Mouse (Mus musculus) v-Abl transformed pro-B cells (cell line): ENCODE results near the gene Myo1d.

Source experiments
- in situ Hi-C, 2 experiments: fragments of 400-800 bp; cut with MboI; formaldehyde crosslinking; loops; one replicate each; pipeline ENCODE4 v1.15.1; 2025; ENCODE audit not compliant: unreplicated experiment in 2 of 2

Gene Myo1d

DNA sequence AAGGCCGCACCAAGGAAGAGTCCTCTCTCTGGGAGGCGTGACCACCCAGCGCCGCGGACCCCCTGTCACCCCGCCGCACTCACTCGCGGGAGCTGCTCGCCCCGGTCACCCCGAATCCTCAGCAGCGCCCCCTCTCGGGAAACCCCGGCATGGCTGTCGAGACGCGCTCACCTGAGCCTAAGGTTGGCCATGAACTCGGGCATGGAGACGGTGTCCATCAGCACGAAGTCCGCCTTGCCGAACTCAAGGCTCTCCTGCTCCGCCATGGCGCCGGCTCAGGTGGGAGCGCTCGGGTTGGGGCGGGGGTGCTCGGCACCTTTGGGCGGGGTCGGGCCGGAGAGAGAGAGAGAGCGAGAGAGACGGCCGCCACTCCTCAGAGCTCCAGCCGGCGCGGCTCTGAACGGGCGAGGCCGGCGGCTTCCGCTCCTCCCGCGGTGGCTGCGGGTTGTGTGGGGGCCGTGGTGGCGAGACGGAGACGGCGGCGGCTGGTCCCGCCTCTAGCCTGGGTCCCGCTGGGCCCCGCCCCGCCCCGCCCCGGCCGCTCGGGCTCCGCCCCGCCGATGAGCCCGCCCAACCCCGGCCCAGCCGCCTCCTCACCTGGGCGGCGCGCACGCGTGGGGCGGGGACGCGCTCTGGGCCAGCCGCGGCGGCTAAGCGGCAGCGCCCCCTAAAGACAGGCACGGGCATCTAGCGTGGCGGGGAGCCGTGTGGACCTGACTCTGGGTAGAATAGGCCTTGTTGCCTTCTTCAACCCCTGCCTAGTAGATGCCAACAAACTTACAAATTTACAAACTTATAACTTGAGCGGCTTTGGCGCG, at the start of gene Myo1d:
Myo1d (minus strand) TSS at position 499 of the 818 bp plus-strand sequence.
- in situ Hi-C loops = loop anchor here (5.0 kb wide), 2 partner anchors 38 to 82 kb away; no protein-coding TSS in a partner anchor

DNA sequence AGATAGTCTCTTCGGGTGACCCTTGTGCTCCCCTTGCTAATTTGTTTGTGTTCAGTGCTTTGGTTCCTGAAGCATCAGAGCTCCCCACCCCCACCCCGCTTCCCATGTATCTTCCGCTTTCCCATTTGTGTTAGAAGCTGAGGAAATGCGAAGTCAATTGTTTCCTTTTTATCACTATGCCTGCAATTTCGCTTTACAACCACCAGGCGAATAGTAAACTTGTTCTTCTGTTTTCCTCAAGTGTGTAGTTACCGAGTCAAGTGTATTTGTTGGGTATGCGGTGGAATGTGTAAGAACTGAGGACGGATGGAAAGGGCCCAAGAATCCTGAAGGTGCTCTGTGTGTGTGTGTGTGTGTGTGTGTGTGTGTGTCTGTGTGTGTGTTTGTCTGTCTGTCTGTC, 42.0 kb upstream of the Myo1d start:
- in situ Hi-C loops = loop anchor here in 1 of 2 experiments (10.0 kb wide), 1 partner anchor 1353 kb away; no protein-coding TSS in a partner anchor

DNA sequence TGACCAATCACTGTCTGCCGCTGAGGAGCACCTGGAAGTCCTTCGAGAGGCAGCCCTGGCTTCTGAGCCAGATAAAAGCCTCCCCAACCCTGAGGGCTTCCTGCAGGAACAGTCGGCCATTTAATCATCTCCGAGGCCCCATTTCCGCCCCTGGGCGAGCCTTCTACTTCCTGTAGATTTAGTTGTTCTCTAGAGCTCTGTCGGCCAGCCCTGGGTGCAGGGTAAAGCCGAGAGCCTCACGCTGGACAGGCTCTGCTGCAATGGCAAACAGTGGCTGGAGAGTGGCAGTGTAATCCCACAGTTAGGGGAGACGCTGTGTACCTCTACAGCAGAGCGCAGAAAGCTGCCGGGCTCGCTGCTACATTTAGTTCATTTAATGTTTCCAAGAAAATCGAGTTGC, 41.5 kb upstream of the Myo1d start:
- in situ Hi-C loops = loop anchor here in 1 of 2 experiments (10.0 kb wide), 1 partner anchor 1354 kb away; no protein-coding TSS in a partner anchor

DNA sequence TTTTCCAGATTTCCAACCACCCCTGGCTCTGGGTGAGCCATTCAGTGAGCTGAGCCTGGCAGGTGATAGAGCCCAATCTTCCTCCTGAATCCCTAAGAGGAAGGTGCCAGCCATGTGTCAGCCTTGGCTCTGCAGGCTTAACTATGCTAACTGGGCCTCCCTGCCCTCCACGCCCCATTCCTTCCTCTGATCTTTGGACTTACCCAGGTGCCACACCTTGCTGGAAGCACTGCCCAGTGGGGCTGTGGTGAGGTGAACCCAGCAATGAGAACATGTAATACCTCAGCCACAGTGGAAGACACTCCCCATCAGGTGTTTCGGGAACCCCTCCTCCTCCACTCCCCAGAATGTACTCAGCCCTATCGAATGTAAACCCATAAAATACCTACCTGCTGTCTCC, 40.3 kb upstream of the Myo1d start:
- in situ Hi-C loops = loop anchor here in 1 of 2 experiments (10.0 kb wide), 1 partner anchor 1355 kb away; no protein-coding TSS in a partner anchor

DNA sequence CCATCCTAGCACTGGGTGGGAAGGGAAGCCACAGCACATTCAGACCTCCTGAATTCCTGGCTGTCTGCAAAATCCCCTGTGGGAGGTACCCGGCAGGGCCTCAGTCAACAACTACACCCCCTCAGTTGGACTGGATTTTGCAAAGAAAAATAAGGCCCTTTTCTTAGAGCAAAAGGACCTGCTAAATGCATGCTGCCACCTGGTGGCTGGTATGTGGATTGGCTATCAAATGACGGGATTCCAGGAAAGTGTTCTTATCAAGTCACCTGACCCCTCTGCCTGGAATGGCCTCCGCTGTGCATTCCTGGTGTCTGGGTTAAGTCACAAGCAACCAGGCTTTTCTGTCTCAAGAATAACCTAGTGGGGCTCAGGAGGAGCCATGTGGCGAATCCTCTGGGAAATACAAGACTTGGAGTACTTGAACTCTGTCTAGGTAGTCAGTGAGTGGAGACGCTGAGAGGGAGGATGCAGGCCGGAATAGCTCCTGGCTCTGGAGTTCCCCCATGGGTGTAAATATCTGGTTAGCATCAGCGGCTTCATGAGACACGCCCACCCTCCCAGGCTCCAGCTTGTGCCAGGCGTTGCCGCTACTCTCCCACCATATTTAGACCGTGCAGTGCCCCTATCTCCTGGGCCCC, 38.4 kb upstream of the Myo1d start:
- in situ Hi-C loops = loop anchor here (5.0 to 10.0 kb wide), 3 partner anchors 36 to 383 kb away; partner anchors contain the start of gene Myo1d (in 2 of the 2)

DNA sequence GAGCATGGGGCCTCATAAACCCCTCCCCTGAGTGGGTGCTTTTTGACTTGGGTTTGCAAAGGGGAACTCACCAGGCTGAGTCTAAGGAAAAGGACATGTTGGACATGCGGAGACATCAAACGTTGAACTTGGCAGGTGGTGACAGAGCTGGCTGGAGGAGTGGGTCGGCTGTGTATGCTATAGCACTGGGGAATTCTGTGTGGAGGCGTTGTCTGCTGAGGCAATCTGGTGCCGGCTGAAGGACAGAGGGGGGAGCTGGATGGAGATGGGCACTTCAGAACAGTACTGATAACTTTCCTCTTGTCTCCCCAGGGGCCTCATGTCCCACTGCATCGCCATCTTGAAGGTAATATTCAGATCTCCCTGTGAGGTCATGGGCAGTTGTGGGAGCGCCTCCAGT, 35.5 kb upstream of the Myo1d start:
- in situ Hi-C loops = loop anchor here (5.0 to 10.0 kb wide), 3 partner anchors 33 to 381 kb away; partner anchors contain the start of gene Myo1d (in 2 of the 2)

DNA sequence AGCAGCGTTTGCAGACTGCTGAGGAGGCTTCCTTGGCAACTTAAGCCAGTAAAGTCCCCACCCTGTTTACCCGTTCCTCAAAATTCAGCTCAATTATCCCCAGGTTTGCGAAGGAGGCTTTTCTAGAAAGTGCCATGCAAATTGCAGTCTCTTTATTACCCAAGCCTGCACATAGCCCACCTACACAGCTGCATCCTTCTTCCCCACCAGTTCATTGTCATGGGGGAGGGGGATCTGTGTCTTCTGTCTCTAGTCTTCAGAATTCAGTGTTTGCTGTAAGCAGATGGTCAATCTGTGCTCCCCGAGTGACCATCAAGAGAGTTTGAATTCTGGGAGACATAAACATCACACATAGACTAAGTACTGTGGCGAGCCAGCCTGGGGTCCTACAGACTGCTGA, 31.3 kb upstream of the Myo1d start:
- in situ Hi-C loops = loop anchor here in 1 of 2 experiments (5.0 to 10.0 kb wide), 2 partner anchors 114 to 376 kb away; no protein-coding TSS in a partner anchor

DNA sequence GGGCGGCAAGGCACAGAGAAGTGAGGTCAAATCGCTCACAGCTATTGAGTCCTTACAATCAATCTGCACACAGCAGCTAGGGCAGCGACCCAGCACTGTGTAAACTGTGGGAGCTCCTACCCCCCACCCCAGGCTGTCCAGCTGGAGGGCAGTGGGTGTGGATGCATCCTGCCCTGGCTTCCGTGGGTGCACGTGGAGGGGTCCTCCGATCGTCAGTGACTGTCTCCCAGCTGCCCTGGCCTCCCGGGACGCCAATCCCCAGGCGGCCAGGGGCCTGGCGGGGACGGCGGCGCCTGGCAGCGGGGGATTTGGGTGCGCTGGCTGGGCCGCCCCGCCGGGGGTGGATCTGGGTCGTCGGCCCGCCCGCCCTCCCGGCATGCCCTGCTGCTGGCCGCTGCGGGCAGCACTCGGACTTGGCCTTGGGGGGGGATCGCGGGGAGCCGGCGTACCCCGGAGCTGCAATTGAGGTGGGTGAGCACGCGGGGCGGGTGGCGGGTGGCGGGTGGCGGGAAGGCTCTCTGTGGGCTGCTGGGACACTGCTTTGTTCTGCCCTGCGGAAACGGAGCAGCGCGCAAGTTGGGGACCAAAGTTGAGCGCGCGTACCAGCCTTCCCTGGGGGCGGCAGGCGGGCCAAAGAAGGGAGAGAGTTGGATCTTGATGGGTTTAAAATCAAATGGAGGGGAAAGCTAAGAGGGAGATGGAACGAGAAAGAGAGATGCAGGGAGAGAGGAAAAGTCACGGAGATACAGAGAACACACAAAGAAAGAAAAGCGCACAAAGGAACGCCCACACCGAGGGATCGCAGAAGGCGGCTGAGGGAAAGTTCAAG, 30.4 kb upstream of the Myo1d start, which contains the start of gene Tmem98:
Tmem98 (plus strand) TSS at position 183 of the 829 bp plus-strand sequence.
- in situ Hi-C loops = loop anchor here in 1 of 2 experiments (5.0 to 10.0 kb wide), 2 partner anchors 113 to 375 kb away; no protein-coding TSS in a partner anchor

DNA sequence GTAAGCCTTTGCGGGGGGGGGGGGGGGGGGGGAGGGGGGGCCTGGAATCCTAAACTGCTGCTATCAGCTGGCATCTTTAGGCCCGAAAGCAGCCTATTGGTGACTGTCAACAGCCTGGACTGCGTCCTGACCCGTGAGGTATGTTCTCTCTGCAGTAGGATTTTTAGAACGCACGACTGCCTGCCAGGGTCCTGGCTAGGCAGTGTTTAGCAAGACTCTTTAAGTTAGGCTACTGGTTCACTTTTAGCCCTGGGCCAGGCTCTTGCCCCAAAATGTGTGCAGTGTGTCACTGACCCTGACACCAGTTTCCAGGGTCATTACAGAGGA, 29.8 kb upstream of the Myo1d start:
- in situ Hi-C loops = no loop called here

DNA sequence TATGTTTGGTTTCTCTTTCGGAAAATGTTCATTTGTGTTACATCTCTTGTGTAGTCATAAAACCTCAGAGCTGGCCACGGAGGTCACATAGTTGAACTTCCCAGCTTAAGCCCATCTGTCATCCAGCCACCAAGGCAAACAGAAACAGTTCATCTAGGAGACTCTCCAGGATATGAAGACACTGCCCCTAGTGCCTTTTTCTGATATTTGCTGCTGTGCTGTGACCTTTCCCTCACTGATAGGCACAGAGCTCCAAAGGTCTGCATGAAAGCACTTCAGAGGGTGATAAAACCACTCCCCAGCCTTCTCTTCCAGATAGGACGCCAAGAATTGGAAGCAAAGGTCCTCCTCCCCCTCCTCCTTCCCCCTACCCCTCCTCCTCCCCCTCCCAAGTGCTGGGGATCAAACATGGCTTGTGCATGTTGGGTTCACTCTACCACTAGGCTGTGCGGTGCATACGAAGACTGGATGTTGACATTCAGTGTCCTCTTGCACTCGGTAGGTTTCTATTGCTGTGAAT, 28.8 kb upstream of the Myo1d start:
- in situ Hi-C loops = no loop called here

DNA sequence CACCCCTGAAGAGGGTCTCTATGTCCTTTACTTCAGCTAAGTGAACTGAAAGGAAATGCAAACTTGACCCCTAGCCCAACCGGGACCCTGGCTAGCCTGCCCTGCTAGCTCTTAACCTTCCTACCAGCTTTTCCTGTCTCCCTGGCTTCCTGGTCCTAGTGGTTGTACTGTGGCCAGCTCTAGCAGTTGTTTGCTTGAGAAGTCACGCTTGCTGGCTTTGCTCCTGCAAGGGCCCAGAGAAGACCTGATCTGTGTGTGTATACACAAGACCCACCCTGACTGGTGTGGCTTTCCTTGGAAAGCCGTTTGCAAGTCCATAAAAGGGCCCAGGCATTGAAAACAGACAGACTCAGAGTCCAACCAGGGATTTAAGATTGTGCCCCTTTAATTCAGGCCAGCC, 22.9 kb upstream of the Myo1d start:
- in situ Hi-C loops = no loop called here

DNA sequence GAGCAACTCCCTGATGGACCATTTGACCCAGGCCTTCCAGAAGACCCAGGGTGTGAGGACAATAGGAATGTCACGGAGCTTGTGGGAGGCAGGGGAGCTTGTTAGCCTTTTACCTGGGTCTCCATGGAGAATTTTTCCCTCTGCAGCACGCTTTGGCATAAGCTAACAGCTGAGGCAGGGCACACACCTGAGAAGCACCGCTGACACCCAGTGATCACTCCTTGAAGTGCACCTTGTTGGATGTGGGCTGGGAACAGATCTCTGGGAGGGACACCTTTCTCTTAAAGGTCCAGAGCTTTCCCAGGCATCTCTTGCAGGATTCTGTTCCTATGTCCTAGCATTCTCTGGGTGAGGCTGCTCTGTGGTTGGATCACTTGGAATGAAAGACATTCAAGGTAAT, 20.2 kb upstream of the Myo1d start:
- in situ Hi-C loops = no loop called here

DNA sequence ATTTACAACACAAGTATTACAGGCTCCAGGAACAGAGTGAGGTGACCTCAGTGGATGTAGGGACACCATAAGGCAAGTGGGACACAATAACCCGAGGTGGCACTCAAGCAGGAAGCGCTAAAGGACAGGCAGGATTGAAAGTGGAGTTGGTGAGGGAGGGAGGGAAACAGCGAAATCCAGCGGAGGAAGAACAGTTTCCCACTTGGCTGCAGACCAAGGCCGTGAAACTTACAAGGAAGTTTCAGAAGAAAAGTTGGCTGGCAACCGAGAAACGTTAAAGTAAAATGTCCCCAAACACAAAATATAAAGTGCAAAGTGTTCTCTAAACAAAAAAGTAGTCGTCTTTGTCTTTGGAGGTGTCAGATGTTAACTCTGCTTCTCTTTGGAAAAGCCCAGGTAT, 15.6 kb upstream of the Myo1d start:
- in situ Hi-C loops = no loop called here

DNA sequence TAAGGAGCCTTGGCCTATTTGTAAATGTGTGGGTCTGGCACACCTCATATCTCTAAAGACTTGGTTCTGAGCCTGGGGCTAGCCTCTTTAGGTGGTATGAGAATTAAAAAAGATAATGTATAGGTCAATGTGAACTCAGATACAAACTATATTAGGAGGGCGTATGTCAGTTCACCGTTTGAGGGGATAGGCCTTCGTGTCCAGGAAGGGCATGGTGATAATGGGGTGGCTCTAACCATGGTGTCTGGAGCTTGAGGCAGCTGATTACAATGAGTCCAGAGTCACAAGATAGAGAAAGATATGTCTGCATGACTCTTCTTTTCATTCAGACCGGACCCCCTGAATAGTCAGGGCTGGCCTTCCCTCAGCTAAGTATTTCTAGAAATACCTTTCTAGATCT, 14.5 kb upstream of the Myo1d start:
- in situ Hi-C loops = no loop called here

DNA sequence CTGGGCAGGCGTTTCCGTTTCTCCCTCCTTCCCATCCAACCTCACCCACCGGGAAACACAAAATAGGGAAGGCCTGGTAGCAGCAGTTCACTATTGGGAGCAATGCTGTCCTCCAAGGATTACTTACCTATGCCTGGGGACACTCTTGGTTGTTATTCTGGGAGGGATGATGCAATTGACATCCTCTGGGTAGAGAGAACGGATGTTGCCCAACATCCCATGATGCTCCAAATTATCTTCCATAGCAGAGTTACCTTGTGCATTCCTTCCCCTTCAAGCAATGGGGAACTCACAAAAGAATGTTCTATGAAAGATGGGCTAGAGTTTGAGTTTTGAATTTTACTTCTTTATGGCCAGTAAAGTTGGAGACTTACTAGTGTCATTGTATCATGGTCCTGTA, 13.6 kb upstream of the Myo1d start:
- in situ Hi-C loops = no loop called here

DNA sequence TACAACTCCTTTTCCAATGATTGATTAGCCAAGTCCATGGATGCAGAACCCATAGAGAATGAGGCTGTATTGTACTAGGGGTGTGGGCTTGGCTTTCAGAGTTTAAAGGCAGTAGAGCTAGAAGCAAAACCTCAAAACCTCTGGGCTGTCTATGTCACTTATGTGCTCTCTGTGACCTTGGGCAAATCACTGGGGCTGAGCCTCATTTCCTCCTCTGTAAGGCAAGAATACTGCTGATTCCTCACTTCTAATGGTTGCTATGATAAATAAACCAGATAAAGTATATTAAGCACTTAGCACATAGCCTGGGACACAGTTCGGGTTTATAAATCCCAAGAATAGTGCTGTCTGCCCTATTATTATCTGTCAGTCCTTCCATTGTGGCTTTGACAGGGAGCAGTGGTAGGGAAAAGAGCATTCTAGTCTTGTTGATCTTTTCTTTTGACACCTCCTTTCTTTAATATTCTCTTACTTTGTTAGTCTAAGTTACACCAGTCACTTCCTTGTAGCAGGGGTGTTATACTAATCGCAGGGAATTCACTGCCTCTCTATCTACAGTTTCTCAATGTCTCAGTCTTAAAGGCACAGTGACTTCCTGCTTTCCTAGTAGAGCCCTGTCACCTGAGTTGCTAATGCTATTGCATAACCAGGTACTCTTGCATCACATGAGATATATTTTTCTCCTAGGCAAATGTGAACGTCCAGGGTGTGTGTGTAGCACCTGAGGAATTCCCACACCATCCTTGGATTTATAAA, 12.0 kb upstream of the Myo1d start:
- in situ Hi-C loops = no loop called here

DNA sequence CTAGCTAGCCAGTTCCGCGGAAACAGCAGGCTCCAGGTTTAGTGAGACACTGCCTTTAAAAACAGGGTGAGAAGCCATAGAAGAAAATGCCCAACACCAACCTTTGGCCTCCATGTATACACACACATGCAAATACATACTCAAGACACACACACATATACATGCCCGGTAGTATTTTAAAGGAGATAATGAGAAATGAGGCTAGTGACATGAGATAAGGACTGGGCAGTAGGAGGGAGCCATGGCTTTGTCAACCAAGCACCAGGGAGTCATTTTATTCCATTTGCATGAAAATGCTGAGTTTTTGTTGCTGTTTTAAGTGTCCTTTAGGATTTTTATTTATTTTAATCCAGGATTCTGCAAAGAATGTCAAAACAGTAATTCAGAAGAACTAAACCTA, 10.6 kb upstream of the Myo1d start:
- in situ Hi-C loops = no loop called here

DNA sequence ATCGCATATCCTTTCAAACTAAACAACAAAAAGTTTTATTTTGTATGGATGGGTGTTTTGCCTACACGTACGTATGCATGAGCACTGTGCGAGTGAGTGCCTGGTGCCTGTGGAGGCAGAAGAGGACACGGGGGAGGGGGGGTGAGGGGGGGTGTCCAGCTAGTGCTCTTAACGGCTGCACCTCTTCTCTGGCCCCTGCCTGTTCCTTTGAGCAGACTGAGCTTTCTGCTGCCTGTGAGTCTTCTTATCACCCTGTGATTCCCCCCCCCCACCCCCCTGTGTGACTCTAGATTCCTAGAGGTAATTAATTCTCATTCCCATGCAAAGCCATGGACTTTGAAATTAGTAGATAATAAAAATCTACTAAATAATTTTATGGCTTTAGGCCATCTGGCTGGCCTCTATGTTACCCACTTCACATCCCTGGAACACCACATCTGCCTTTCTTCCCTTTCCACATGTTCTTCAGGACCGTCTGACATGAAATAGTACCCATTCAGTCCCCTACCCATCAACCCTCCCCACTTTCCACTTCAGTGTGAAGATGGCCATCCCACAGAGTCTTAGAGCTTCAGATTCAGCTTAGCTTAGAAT, 9.9 kb upstream of the Myo1d start:
- in situ Hi-C loops = no loop called here

DNA sequence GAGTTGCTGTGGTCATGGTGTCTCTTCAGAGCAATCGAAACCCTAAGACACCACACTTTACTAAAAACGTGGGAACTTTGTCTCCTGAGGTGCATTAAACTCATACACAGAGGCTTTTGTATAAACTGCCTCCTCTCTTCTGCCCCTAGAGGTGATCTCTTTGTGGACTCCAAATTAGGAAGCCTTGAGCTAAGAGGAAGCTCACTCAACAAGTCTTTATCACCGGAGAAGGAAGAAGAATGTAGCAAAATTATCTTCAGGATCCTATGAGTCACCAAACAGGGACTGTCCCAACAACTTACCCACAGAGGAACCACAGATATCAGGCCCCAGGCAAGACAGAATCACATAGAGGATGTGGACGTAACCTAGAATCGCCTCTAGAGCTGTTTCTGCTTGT, 5.8 kb upstream of the Myo1d start:
- in situ Hi-C loops = no loop called here
